Mouse (Mus musculus): ENCODE results near the gene A830005F24Rik.

GRCm38 (mm10) chr13:48555976-48556375 lies 42.6 kb downstream of the A830005F24Rik start:
- TF ChIP-seq CTCF (IDR thresholded peaks at IDR 0.05; ENCODE audit: low read depth, low read length) (no peak), POLR2A (IDR thresholded peaks at IDR 0.05; ENCODE audit: extremely low read depth, insufficient read depth, low read length) (no peak)
